Mouse (Mus musculus) limb, embryonic 14.5 days (tissue): ENCODE measurements at regions not wholly inside any gene's neighbourhood (a gene's known extent, or its start where the extent isn't known, plus 50 kb on each side); places are given as distances from the start of the nearest gene placed in this dataset.

Experiments
- ATAC-seq: fragments of 200-750 bp; cut with Nextera tagmentation; 2 replicates; pipeline ENCODE4 v1.8.0; 2017; ENCODE audit warnings: low read depth, moderate number of reproducible peaks, moderate TSS enrichment; ENCODE audit not compliant: low FRiP score
- DNase-seq: peaks from one replicate; pipeline ENCODE4 v3.0.0-alpha.2; 2015; ENCODE audit warnings: low spot score
- H3K27ac ChIP-seq: fragments of 300-500 bp; sonication (generic); replicated peaks from 2 replicates; pipeline ENCODE4 v1.5.1; 2014; ENCODE audit warnings: low read depth, mild to moderate bottlenecking, low read length, moderate library complexity, mixed read lengths
- H3K27me3 ChIP-seq: fragments of 300-500 bp; sonication (generic); 2 replicates; pipeline ENCODE4 v1.6.1; 2014; ENCODE audit warnings: low read length, mixed read lengths; ENCODE audit not compliant: control insufficient read depth, insufficient read depth
- H3K36me3 ChIP-seq: fragments of 300-500 bp; sonication (generic); 2 replicates; pipeline ENCODE4 v1.6.1; 2014; ENCODE audit warnings: mild to moderate bottlenecking, low read length, moderate library complexity, mixed read lengths; ENCODE audit not compliant: control insufficient read depth, insufficient read depth
- H3K4me1 ChIP-seq: fragments of 300-500 bp; sonication (generic); 2 replicates; pipeline ENCODE4 v1.6.1; 2014; ENCODE audit warnings: antibody characterized with exemption, low read length, mixed read lengths; ENCODE audit not compliant: control insufficient read depth, insufficient read depth
- H3K4me2 ChIP-seq: fragments of 300-500 bp; sonication (generic); replicated peaks from 2 replicates; pipeline ENCODE4 v1.6.1; 2014; ENCODE audit warnings: low read depth, mild to moderate bottlenecking, low read length, moderate library complexity; ENCODE audit not compliant: severe bottlenecking
- H3K4me3 ChIP-seq: fragments of 300-500 bp; sonication (generic); replicated peaks from 2 replicates; pipeline ENCODE4 v1.5.1; 2014; ENCODE audit warnings: low read length
- H3K9ac ChIP-seq: fragments of 300-500 bp; sonication (generic); 2 replicates; pipeline ENCODE4 v1.6.1; 2014; ENCODE audit warnings: mild to moderate bottlenecking, low read depth, low read length, moderate library complexity; ENCODE audit not compliant: severe bottlenecking
- H3K9me3 ChIP-seq: fragments of 300-500 bp; sonication (generic); 2 replicates; pipeline ENCODE4 v1.6.1; 2016; ENCODE audit warnings: low read length; ENCODE audit not compliant: control insufficient read depth
- POLR2A ChIP-seq: fragments of 200-500 bp; IDR thresholded peaks from 2 replicates; pipeline ENCODE4 v1.8.0; 2012; ENCODE audit warnings: inconsistent platforms, mild to moderate bottlenecking, moderate library complexity, borderline replicate concordance; ENCODE audit not compliant: insufficient read depth, insufficient read length; ENCODE audit errors: extremely low read depth
- WGBS: fragments of 180-500 bp; shearing (Covaris S2); extraction: QIAGEN DNeasy Blood & Tissue Kit; methylation state at CpG from one replicate; pipeline ENCODE4 v1.1.7; 2014; 5-methylcytosine and 5-hydroxymethylcytosine counted together

DNA sequence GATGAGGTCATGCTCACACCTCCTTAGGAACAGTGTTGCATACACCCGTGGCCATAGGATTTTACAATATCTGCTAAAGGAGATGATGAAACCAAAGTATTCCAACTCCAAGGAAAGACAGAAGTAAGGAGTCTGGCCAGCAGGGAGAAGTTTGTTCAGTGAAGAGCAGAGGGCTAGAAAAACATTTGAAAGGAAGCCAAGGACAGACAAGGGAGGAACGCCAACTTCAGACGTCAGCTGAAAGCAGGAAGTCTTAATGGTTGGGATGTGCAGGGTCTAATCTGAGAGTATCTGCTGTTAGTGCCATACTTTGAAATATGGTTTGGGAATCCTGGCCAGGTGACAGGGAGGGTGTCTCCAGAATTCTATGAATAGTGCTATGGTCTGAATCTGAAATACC, 98.5 kb upstream of the Irf2bp2 start:
- H3K4me3 ChIP-seq, result no peak overlapping the region
- no peak overlapping the region for H3K4me2 ChIP-seq
- no peaks in the 10 kb centered on the region for H3K27me3 ChIP-seq
- no peak for TF ChIP-seq POLR2A
- H3K36me3 ChIP-seq, result no peaks in the 10 kb centered on the region
- ATAC-seq (no peak), DNase-seq (no peak)
- peaks cover 16% of the 10 kb centered on the region; the same call in 1 of the 2 replicates for H3K4me1 ChIP-seq
- H3K9me3 ChIP-seq, result no peaks in the 10 kb centered on the region
- H3K27ac ChIP-seq, result peak overlapping the region; percentile 33; the same call in 1 of the 2 replicates
- no peak overlapping the region for H3K9ac ChIP-seq
- 46% methylated on average over 3 of the region's 3 CpGs for WGBS

DNA sequence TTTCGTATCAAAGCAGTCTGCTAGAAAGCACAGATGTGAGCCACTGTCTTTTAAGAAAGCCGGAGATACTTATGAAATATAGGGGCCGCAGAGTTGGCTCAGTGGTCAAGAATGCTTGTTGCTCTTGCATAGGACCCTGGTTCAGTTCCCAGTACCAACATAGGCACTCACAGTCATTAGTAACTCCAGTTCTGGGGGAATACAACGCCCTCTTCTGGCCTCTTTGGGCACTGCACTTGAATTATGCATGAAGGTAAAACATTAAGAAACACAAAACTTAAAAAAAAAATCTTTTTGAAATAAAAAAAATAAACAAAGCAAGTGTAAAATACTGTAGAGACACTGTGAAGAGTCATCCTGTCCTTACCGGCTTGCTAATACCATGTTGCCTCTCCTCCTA, 94.7 kb upstream of the Irf2bp2 start:
- Histone ChIP-seq H3K4me2 (no peak overlapping the region), H3K36me3 (no peaks in the 10 kb centered on the region), H3K4me3 (no peak overlapping the region), H3K4me1 (peaks cover 9% of the 10 kb centered on the region; the same call in 1 of the 2 replicates), H3K27me3 (no peaks in the 10 kb centered on the region), H3K9me3 (no peaks in the 10 kb centered on the region), H3K27ac (no peak overlapping the region), H3K9ac (no peak overlapping the region)
- DNase-seq, result no peak
- ATAC-seq, result no peak
- WGBS, result 76% methylated on average over 5 of the region's 5 CpGs
- TF ChIP-seq POLR2A, result no peak

DNA sequence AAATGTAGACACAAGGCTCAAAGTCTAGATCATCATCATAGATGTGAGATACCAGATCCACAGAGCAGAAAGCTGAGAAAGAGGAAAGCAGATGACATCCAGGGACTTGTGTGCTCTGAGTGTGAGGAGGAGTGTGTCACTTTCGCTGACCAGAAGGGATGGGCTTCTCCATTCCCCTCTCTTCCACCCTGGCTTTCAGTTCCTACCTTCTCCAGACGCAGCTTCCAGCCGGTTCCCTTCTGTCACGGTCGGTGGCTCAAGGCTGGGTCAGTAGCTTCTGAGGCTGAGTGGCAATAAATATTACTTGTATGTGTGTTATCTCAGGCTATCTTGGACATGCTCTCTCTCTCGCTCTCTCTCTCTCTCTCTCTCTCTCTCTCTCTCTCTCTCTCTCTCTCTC, 94.2 kb upstream of the Irf2bp2 start:
- Histone ChIP-seq H3K9me3 (no peaks in the 10 kb centered on the region), H3K4me1 (peaks cover 12% of the 10 kb centered on the region), H3K9ac (no peak overlapping the region), H3K36me3 (no peaks in the 10 kb centered on the region), H3K4me3 (no peak overlapping the region), H3K27me3 (no peaks in the 10 kb centered on the region), H3K27ac (no peak overlapping the region), H3K4me2 (no peak overlapping the region)
- no peak for ATAC-seq
- no peak for DNase-seq
- TF ChIP-seq POLR2A, result no peak
- 93% methylated on average over 6 of the region's 6 CpGs for WGBS

DNA sequence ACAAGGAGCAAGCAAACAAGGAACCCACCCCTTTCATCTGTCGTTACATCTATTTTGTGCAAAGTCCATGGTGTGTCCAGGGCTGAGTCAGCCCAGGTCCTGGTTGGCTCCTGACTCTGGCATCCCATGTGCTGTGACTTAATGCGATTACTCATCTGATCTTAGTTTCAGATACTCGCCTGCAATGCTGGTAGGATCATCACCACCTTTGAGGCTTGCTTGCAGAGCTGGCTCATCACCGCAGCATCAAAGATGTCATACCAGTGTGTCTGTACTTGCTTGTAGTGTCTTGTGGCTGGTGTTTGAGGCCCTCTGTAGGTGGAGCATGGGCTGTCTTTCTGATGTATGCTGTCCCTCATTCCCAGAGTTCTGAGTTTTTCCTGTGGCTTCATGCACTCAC, 93.0 kb upstream of the Irf2bp2 start:
- ATAC-seq (no peak), DNase-seq (no peak)
- Histone ChIP-seq H3K4me1 (peaks cover 8% of the 10 kb centered on the region), H3K4me2 (no peak overlapping the region), H3K9ac (no peak overlapping the region), H3K36me3 (no peaks in the 10 kb centered on the region), H3K4me3 (no peak overlapping the region), H3K27me3 (no peaks in the 10 kb centered on the region), H3K27ac (no peak overlapping the region), H3K9me3 (no peaks in the 10 kb centered on the region)
- TF ChIP-seq POLR2A, result no peak
- WGBS, result 81% methylated on average over 4 of the region's 4 CpGs

DNA sequence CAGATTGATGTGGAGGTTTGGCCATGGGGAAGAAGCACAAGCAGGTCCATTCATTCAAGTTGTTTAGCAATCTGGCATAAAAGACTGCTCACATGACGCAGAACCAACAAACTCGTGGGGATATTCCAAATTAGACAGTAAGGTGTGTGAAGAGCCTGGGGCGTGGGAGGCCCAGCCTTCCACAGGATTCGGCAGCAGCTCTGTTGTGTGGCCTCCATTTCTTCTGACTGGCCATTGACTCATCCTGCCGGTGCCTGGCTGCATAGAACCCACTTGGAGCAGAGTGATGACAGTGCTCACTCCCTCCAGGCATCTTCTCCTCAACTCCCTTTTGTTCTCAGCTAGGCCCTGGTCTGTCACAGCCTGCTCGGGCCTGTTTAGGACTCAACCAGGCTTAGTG, 91.6 kb upstream of the Irf2bp2 start:
- Histone ChIP-seq H3K4me2 (no peak overlapping the region), H3K27ac (no peak overlapping the region), H3K4me3 (no peak overlapping the region), H3K36me3 (no peaks in the 10 kb centered on the region), H3K9ac (no peak overlapping the region), H3K27me3 (no peaks in the 10 kb centered on the region), H3K9me3 (no peaks in the 10 kb centered on the region), H3K4me1 (peaks cover 7% of the 10 kb centered on the region)
- TF ChIP-seq POLR2A, result no peak
- DNase-seq (no peak), ATAC-seq (no peak)
- 80% methylated on average over 6 of the region's 6 CpGs for WGBS

DNA sequence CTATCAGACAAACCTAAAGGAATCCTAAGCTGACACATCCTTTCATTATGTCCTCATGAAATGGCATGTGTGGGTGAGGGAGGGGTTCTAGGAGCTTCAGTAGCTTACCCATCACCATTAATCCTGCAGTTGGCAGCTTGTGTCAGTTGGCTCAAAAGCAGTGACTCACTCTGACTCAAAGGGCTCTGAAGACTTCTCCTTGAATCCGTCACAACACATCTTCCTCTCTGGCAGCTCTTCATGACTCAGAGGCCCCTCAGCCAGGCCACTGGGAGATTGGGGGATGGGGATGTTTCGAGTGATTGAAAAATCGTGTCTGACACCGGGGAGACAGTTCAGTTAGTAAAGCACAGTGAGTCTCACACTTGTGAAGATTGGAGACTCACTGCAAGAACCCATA, 90.2 kb upstream of the Irf2bp2 start:
- H3K9ac ChIP-seq, result no peak overlapping the region
- 69% methylated on average over 4 of the region's 4 CpGs for WGBS

More for the DNA sequence above, 90.2 kb upstream of the Irf2bp2 start:
- Histone ChIP-seq H3K4me3 (no peak overlapping the region), H3K27ac (no peak overlapping the region), H3K4me1 (peaks cover 7% of the 10 kb centered on the region), H3K27me3 (no peaks in the 10 kb centered on the region), H3K36me3 (no peaks in the 10 kb centered on the region), H3K9me3 (no peaks in the 10 kb centered on the region), H3K4me2 (no peak overlapping the region)
- ATAC-seq, result no peak
- no peak for TF ChIP-seq POLR2A
- DNase-seq, result no peak
